Mouse (Mus musculus) MEL (cell line): Measurements from ENCODE around the gene Nsd1. TPM values are rescaled to one million over a fixed set of nuclear protein-coding genes. Genes with fewer than 3 reads are reported as not detected.

Source experiments
- DNase-seq: peaks from one replicate; pipeline ENCODE4 v3.0.0; 2011; ENCODE audit warnings: low read depth, low spot score
- H3K27ac ChIP-seq: 2 replicates; pipeline ENCODE4 v1.5.1; 2012; ENCODE audit warnings: low read depth, mild to moderate bottlenecking, control low read depth, low read length, moderate library complexity; ENCODE audit not compliant: control insufficient read depth
- H3K27me3 ChIP-seq, 2 experiments: fragments of 150-350 bp in 1 of 2; sonication (generic) in 1 of 2; 2 replicates each; pipeline ENCODE4 v1.6.1; 2012; ENCODE audit warnings: low read length in 2 of 2, mild to moderate bottlenecking in 2 of 2, improper control_type of control experiment in 1 of 2, moderate library complexity in 1 of 2; ENCODE audit not compliant: insufficient read depth in 2 of 2, control insufficient read depth in 1 of 2
- H3K36me3 ChIP-seq, 2 experiments: 2 replicates each; pipeline ENCODE4 v1.6.1; 2012 to 2014; ENCODE audit warnings: low read length in 2 of 2, improper control_type of control experiment in 1 of 2, inconsistent platforms in 1 of 2, mild to moderate bottlenecking in 1 of 2; ENCODE audit not compliant: insufficient read depth in 2 of 2, control insufficient read depth in 1 of 2
- H3K4me1 ChIP-seq, 2 experiments: fragments of 150-350 bp in 1 of 2; sonication (generic) in 1 of 2; 2 replicates each; pipeline ENCODE4 v1.6.1; 2012; ENCODE audit warnings: low read length in 2 of 2, improper control_type of control experiment in 1 of 2, mild to moderate bottlenecking in 1 of 2; ENCODE audit not compliant: insufficient read depth in 2 of 2, control insufficient read depth in 1 of 2
- H3K4me3 ChIP-seq, 2 experiments: fragments of 150-350 bp in 1 of 2; sonication (generic) in 1 of 2; 2 replicates each; pipeline ENCODE4 v1.5.1; 2012; ENCODE audit warnings: low read depth in 2 of 2, low read length in 2 of 2, mild to moderate bottlenecking in 2 of 2, moderate library complexity in 2 of 2, control low read depth in 1 of 2, improper control_type of control experiment in 1 of 2; ENCODE audit not compliant: control insufficient read depth in 1 of 2, insufficient read depth in 1 of 2
- H3K79me2 ChIP-seq: 2 replicates; pipeline ENCODE4 v1.6.1; 2012; ENCODE audit warnings: mild to moderate bottlenecking, low read length, moderate library complexity; ENCODE audit not compliant: control insufficient read depth, poor library complexity, insufficient read depth
- H3K9ac ChIP-seq: 2 replicates; pipeline ENCODE4 v1.6.1; 2012; ENCODE audit warnings: low read depth, mild to moderate bottlenecking, control low read depth, low read length, moderate library complexity; ENCODE audit not compliant: control insufficient read depth, poor library complexity, severe bottlenecking
- H3K9me3 ChIP-seq: fragments of 150-350 bp; sonication (generic); replicated peaks from 2 replicates; pipeline ENCODE4 v1.6.1; 2012; ENCODE audit warnings: mild to moderate bottlenecking, low read length, improper control_type of control experiment, moderate library complexity; ENCODE audit not compliant: insufficient read depth
- CHD1 ChIP-seq: IDR thresholded peaks from 2 replicates; pipeline ENCODE4 v1.6.1; 2012; ENCODE audit warnings: low read depth, mild to moderate bottlenecking, inconsistent platforms, low read length, improper control_type of control experiment
- ELF1 ChIP-seq: IDR thresholded peaks from 2 replicates; pipeline ENCODE4 v1.6.1; 2014; ENCODE audit warnings: low read depth, mild to moderate bottlenecking, inconsistent platforms, low read length, improper control_type of control experiment, moderate library complexity
- ETS1 ChIP-seq: IDR thresholded peaks from 2 replicates; pipeline ENCODE4 v1.6.1; 2012; ENCODE audit warnings: low read depth, mild to moderate bottlenecking, inconsistent platforms, low read length, improper control_type of control experiment, moderate library complexity
- GABPA ChIP-seq: IDR thresholded peaks from 2 replicates; pipeline ENCODE4 v1.6.1; 2012; ENCODE audit warnings: low read depth, mild to moderate bottlenecking, inconsistent platforms, low read length, improper control_type of control experiment, moderate library complexity
- JUND ChIP-seq: IDR thresholded peaks from 2 replicates; pipeline ENCODE4 v1.6.1; 2011; ENCODE audit warnings: low read depth, mild to moderate bottlenecking, improper control_type of control experiment, low read length
- KAT2A ChIP-seq: conservative IDR thresholded peaks from 2 replicates; pipeline ENCODE4 v1.6.1; 2012; ENCODE audit warnings: low read depth, low read length, improper control_type of control experiment, inconsistent platforms
- MAZ ChIP-seq: IDR thresholded peaks from 2 replicates; pipeline ENCODE4 v1.6.1; 2012; ENCODE audit warnings: low read depth, mild to moderate bottlenecking, inconsistent platforms, low read length, improper control_type of control experiment
- MXI1 ChIP-seq: IDR thresholded peaks from 2 replicates; pipeline ENCODE4 v1.6.1; 2011; ENCODE audit warnings: mild to moderate bottlenecking, low read depth, low read length, improper control_type of control experiment
- MYC ChIP-seq: IDR thresholded peaks from 2 replicates; pipeline ENCODE4 v1.6.1; 2011; ENCODE audit warnings: low read depth, mild to moderate bottlenecking, low read length, improper control_type of control experiment, moderate library complexity
- NELFE ChIP-seq: IDR thresholded peaks from 2 replicates; pipeline ENCODE4 v1.6.1; 2011; ENCODE audit warnings: low read depth, low read length, improper control_type of control experiment
- NRF1 ChIP-seq: IDR thresholded peaks from 2 replicates; pipeline ENCODE4 v1.6.1; 2014; ENCODE audit warnings: low read depth, mild to moderate bottlenecking, inconsistent platforms, low read length, improper control_type of control experiment, moderate library complexity; ENCODE audit not compliant: poor library complexity, insufficient read depth, severe bottlenecking
- POLR2A ChIP-seq, 2 experiments: IDR thresholded peaks; 2 replicates each; pipeline ENCODE4 v1.6.1; 2011 to 2012; ENCODE audit warnings: low read length in 2 of 2, mild to moderate bottlenecking in 2 of 2, control low read depth in 1 of 2, improper control_type of control experiment in 1 of 2, low read depth in 1 of 2, moderate library complexity in 1 of 2; ENCODE audit not compliant: control insufficient read depth in 1 of 2, insufficient read depth in 1 of 2, poor library complexity in 1 of 2
- POLR2AphosphoS2 ChIP-seq: IDR thresholded peaks from 2 replicates; pipeline ENCODE4 v1.6.1; 2011; ENCODE audit warnings: low read length, improper control_type of control experiment
- RAD21 ChIP-seq: IDR thresholded peaks from 2 replicates; pipeline ENCODE4 v1.6.1; 2011; ENCODE audit warnings: mild to moderate bottlenecking, low read depth, low read length, improper control_type of control experiment
- RCOR1 ChIP-seq: IDR thresholded peaks from 2 replicates; pipeline ENCODE4 v1.6.1; 2012; ENCODE audit warnings: low read depth, mild to moderate bottlenecking, inconsistent platforms, low read length, improper control_type of control experiment
- SMC3 ChIP-seq: IDR thresholded peaks from 2 replicates; pipeline ENCODE4 v1.6.1; 2011; ENCODE audit warnings: low read depth, low read length, improper control_type of control experiment
- TBP ChIP-seq: IDR thresholded peaks from 2 replicates; pipeline ENCODE4 v1.8.0; 2011; ENCODE audit warnings: low read depth, low read length, improper control_type of control experiment
- TCF12 ChIP-seq: IDR thresholded peaks from 2 replicates; pipeline ENCODE4 v1.6.1; 2014; ENCODE audit warnings: low read depth, mild to moderate bottlenecking, inconsistent platforms, low read length, improper control_type of control experiment, moderate library complexity
- UBTF ChIP-seq: IDR thresholded peaks from 2 replicates; pipeline ENCODE4 v1.6.1; 2012; ENCODE audit warnings: low read depth, mild to moderate bottlenecking, inconsistent platforms, low read length, improper control_type of control experiment, moderate library complexity, borderline replicate concordance; ENCODE audit not compliant: insufficient read depth
- USF1 ChIP-seq: IDR thresholded peaks from 2 replicates; pipeline ENCODE4 v1.6.1; 2014; ENCODE audit warnings: low read depth, mild to moderate bottlenecking, inconsistent platforms, low read length, improper control_type of control experiment, moderate library complexity
- ZC3H11A ChIP-seq: IDR thresholded peaks from 2 replicates; pipeline ENCODE4 v1.6.1; 2012; ENCODE audit warnings: low read depth, mild to moderate bottlenecking, inconsistent platforms, low read length, improper control_type of control experiment
- ZKSCAN1 ChIP-seq: IDR thresholded peaks from 2 replicates; pipeline ENCODE4 v1.6.1; 2012; ENCODE audit warnings: low read depth, mild to moderate bottlenecking, inconsistent platforms, low read length, improper control_type of control experiment, moderate library complexity
- ZNF384 ChIP-seq: IDR thresholded peaks from 2 replicates; pipeline ENCODE4 v1.6.1; 2012; ENCODE audit warnings: low read depth, mild to moderate bottlenecking, inconsistent platforms, low read length, improper control_type of control experiment
- polyA plus RNA-seq, 2 experiments: library from polyadenylated mRNA; stranded (reverse) in 1 of 2; unstranded in 1 of 2; fragments of >175 nt in 1 of 2; fragments of >200 nt in 1 of 2; gene quantifications; 2 replicates each; pipeline versions ENCODE4 v1.2.1 to v1.2.4; 2012; ENCODE audit warnings: low replicate concordance in 2 of 2, low read depth in 1 of 2; ENCODE audit not compliant: insufficient read length in 2 of 2, insufficient read depth in 1 of 2, missing spikeins in 1 of 2
- total RNA-seq: library from RNA; depleted of rRNA; stranded (reverse); fragments of 300-350 nt; gene quantifications from 2 replicates; pipeline ENCODE4 v1.2.3, GENCODE M21; 2012

The Nsd1 gene
- total and polyA plus RNA-seq, 3 experiments: 6.3 to 59.3 (median 10.0) TPM

- TF ChIP-seq NELFE (no peak), TCF12 (no peak), RAD21 (no peak), MXI1 (no peak), GABPA (no peak), RCOR1 (no peak), JUND (no peak), USF1 (no peak), TBP (no peak), POLR2AphosphoS2 (no peak), UBTF (no peak)
- no peak overlapping the region for H3K9ac ChIP-seq
- no peak for DNase-seq
- H3K79me2 ChIP-seq: no peaks in the 10 kb centered on the region
- H3K9me3 ChIP-seq: no peaks in the 10 kb centered on the region
- no peak overlapping the region for H3K4me3 ChIP-seq
- H3K27me3 ChIP-seq: no peaks in the 10 kb centered on the region
- H3K4me1 ChIP-seq: no peaks in the 10 kb centered on the region
- no peaks in the 10 kb centered on the region for H3K36me3 ChIP-seq
- no peak overlapping the region for H3K27ac ChIP-seq
Measured at GRCm38 (mm10) chr13:55166806-55167725, 42.5 kb upstream of the Nsd1 start.

GRCm38 (mm10) chr13:55167798-55168197 is 41.8 kb upstream of the Nsd1 start:
- no peak overlapping the region for H3K4me3 ChIP-seq
- H3K9me3 ChIP-seq: no peaks in the 10 kb centered on the region
- DNase-seq: no peak
- no peak overlapping the region for H3K27ac ChIP-seq
- no peak overlapping the region for H3K9ac ChIP-seq
- no peaks in the 10 kb centered on the region for H3K4me1 ChIP-seq
- TF ChIP-seq ETS1 (no peak), ELF1 (no peak), SMC3 (no peak), POLR2A (IDR thresholded peaks at IDR 0.05; ENCODE audit: control insufficient read depth in 1 of 2, insufficient read depth in 1 of 2, low read depth in 1 of 2, low read length in 2 of 2, poor library complexity in 1 of 2) (no peak), MXI1 (no peak), CHD1 (no peak), ZKSCAN1 (no peak), ZC3H11A (no peak), KAT2A (no peak), NRF1 (no peak), NELFE (no peak), POLR2AphosphoS2 (no peak), UBTF (no peak), ZNF384 (no peak), MAZ (no peak), MYC (no peak), TCF12 (no peak)
- H3K79me2 ChIP-seq: no peaks in the 10 kb centered on the region
- no peaks in the 10 kb centered on the region for H3K27me3 ChIP-seq
- no peaks in the 10 kb centered on the region for H3K36me3 ChIP-seq
